Mouse (Mus musculus): ENCODE results near the gene Tuba1b.

Tuba1b gene

GRCm38 (mm10) chr15:98884106-98884505, 50.3 kb downstream of the Tuba1b start:
- no peak for DNase-seq

DNA sequence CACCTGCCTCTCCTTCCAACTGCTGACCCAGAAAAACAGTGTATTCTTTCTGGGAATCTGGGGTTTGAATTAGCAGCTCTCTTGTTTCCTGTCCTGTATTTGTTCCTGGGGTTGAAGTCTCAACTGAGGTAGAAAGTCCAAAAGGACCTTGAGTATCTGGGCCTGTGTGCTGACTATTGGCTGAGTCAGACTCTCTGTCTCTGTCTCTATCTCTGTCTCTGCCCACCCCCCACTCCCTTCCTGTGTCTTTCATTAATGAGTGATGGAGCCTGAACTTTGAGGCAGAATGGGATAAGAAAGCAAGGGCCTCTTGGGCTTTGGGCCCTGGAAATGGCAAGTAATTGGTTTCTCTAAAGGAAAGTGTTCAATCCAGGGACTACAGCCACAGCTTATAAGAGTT, 50.7 kb downstream of the Tuba1b start:
- DNase-seq, result peak; percentile 57

DNA sequence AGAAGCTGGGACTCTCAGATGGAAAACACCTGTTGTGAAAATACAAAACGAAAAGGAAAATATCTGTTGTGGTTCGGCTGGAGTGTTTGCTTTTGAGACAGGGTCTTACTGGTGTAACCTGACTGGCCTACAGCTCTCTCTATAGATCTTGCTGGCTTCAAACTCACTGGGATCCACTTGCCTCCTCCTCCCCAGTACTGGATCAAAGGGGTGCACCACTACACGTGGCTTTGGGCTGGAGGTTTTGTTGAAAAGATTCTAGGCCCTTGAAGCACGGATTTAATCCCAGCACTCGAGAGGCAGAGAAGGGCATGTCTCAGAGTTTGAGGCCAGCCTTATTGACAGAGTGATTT, 52.7 kb downstream of the Tuba1b start:
- DNase-seq, result no peak
